ENCODE assay signal across 8 mouse cellular contexts in genomic region chr5:32134903-32135335, GRCm38 (mm10). TPM values are rescaled to one million over a fixed set of nuclear protein-coding genes. Genes with fewer than 3 reads are reported as not detected.
DNase-seq lines count a peak whose midpoint lies in the region; ATAC-seq lines count a peak whose summit lies in the region.

No protein-coding gene starts in this region.

- peak overlapping the region; percentile 88 for H3K4me2 ChIP-seq in heart, embryonic 16.5 days (ENCODE audit: low read depth, low read length)
- H3K4me2 ChIP-seq in limb, embryonic 11.5 days (ENCODE audit: low read depth, severe bottlenecking), result peak overlapping the region; percentile 96
- H3K4me2 ChIP-seq in midbrain, embryonic 13.5 days (replicated peaks), result peak overlapping the region; percentile 88

- 0 out of 2 replicates have a peak, but pooled peaks cover 2% of the 10 kb centered on the region for H3K27me3 ChIP-seq in heart, embryonic 16.5 days (ENCODE audit: control insufficient read depth, insufficient read depth, low read length)
- H3K27me3 ChIP-seq in limb, embryonic 11.5 days (ENCODE audit: control insufficient read depth, insufficient read depth, low read length), result peaks cover 11% of the 10 kb centered on the region
- H3K27me3 ChIP-seq in midbrain, embryonic 13.5 days, result peaks cover 93% of the 10 kb centered on the region

- no peaks in the 10 kb centered on the region for H3K36me3 ChIP-seq in heart, embryonic 16.5 days (ENCODE audit: control insufficient read depth, insufficient read depth)
- no peaks in the 10 kb centered on the region for H3K36me3 ChIP-seq in limb, embryonic 11.5 days (ENCODE audit: control insufficient read depth, insufficient read depth, low read length)
- H3K36me3 ChIP-seq in midbrain, embryonic 13.5 days, result no peaks in the 10 kb centered on the region

- DNase-seq in lung, adult 18-20 months, result peak; percentile 79 to 83
- DNase-seq in lung, postnatal 10 days, result no peak
- DNase-seq in adrenal gland, postnatal 14 days, result peak; percentile 89
- DNase-seq in limb, embryonic 11.5 days (ENCODE audit: low spot score), result no peak
- peak; percentile 56 for DNase-seq in thymus, postnatal 14 days
- DNase-seq in testis, postnatal 14 days (ENCODE audit: low spot score), result no peak

- peak overlapping the region; percentile 100 for H3K27ac ChIP-seq in heart, embryonic 16.5 days (ENCODE audit: low read length)
- H3K27ac ChIP-seq in limb, embryonic 11.5 days (replicated peaks; ENCODE audit: low read depth, low read length), result no peak overlapping the region; the same call in 1 of the 2 replicates
- H3K27ac ChIP-seq in midbrain, embryonic 13.5 days, result peak overlapping the region; percentile 47

- H3K4me1 ChIP-seq in heart, embryonic 16.5 days (ENCODE audit: control insufficient read depth, insufficient read depth, low read length), result peaks cover 25% of the 10 kb centered on the region
- peaks cover 4% of the 10 kb centered on the region for H3K4me1 ChIP-seq in limb, embryonic 11.5 days (ENCODE audit: control insufficient read depth, insufficient read depth, low read length)
- peaks cover 30% of the 10 kb centered on the region for H3K4me1 ChIP-seq in midbrain, embryonic 13.5 days (replicated peaks)

- ATAC-seq in heart, embryonic 16.5 days (replicated peaks; ENCODE audit: extremely low read depth, insufficient read depth, low FRiP score), result peak; percentile 20
- ATAC-seq in limb, embryonic 11.5 days (ENCODE audit: insufficient number of reproducible peaks, low FRiP score, low TSS enrichment, low read depth), result 0 out of 2 replicates have a peak, but pooled peaks have one; percentile 0
- ATAC-seq in midbrain, embryonic 13.5 days, result peak; percentile 60

- under 1% methylated on average over 39 of the region's 54 CpGs for WGBS in heart, embryonic 16.5 days
- under 1% methylated on average over 34 of the region's 54 CpGs for WGBS in limb, embryonic 11.5 days
- under 1% methylated on average over 37 of the region's 54 CpGs for WGBS in midbrain, embryonic 13.5 days

- peak overlapping the region; percentile 83 for H3K9ac ChIP-seq in heart, embryonic 16.5 days (ENCODE audit: low read length)
- H3K9ac ChIP-seq in limb, embryonic 11.5 days (ENCODE audit: low read length), result peak overlapping the region; percentile 63
- H3K9ac ChIP-seq in midbrain, embryonic 13.5 days (replicated peaks), result peak overlapping the region; percentile 66

- H3K9me3 ChIP-seq in heart, embryonic 16.5 days (replicated peaks; ENCODE audit: control insufficient read depth, low read length), result no peaks in the 10 kb centered on the region
- no peaks in the 10 kb centered on the region for H3K9me3 ChIP-seq in limb, embryonic 11.5 days (ENCODE audit: control insufficient read depth, low read length)
- no peaks in the 10 kb centered on the region for H3K9me3 ChIP-seq in midbrain, embryonic 13.5 days

- peak overlapping the region; percentile 87 for H3K4me3 ChIP-seq in heart, embryonic 16.5 days (ENCODE audit: low read length)
- peak overlapping the region; percentile 65 for H3K4me3 ChIP-seq in limb, embryonic 11.5 days (ENCODE audit: low read depth, low read length)
- peak overlapping the region; percentile 60 for H3K4me3 ChIP-seq in midbrain, embryonic 13.5 days (replicated peaks)

RNA-seq across cellular contexts. Expression of gene Fosl2, which starts 0.7 kb away (rescaled TPM):
- 206 and 280 TPM in 2 replicates for total RNA-seq in adrenal gland, postnatal 14 days (2021)
- polyA plus RNA-seq in heart, embryonic 16.5 days (2015; fragmentation: Nextera tagmentation; extraction: Ambion mirVana), result 2.4 and 2.5 TPM in 2 replicates
- polyA plus RNA-seq in limb, embryonic 11.5 days (2014; fragmentation: Nextera tagmentation; extraction: Ambion mirVana), result 0.55 and 0.67 TPM in 2 replicates
- polyA plus RNA-seq in midbrain, embryonic 13.5 days (2015; fragmentation: Nextera tagmentation; extraction: Ambion mirVana), result 0.26 and 0.35 TPM in 2 replicates

Comparison
In these comparisons a context has a peak if more than half of its experiments do, and no peak if none do; other contexts are left out.
1. DNase-seq: peak in lung, adult 18-20 months (2 of 2), adrenal gland, postnatal 14 days (single experiment) and thymus, postnatal 14 days (single experiment); none in lung, postnatal 10 days (single experiment), limb, embryonic 11.5 days (single experiment) and testis, postnatal 14 days (single experiment).
2. ATAC-seq: peak in every context shown above with its lines; median percentile 60 in midbrain, embryonic 13.5 days; 20 in heart, embryonic 16.5 days; 0 in limb, embryonic 11.5 days.
3. Peak in every context shown above with its lines, with median percentiles within 50 percentile points of each other: H3K4me2 ChIP-seq, H3K4me3 ChIP-seq and H3K9ac ChIP-seq.